Mouse (Mus musculus) embryo, embryonic 10.5 days (tissue): ENCODE measurements at regions not wholly inside any gene's neighbourhood (a gene's known extent, or its start where the extent isn't known, plus 50 kb on each side); places are given as distances from the start of the nearest gene placed in this dataset.

Experiments used
- DNase-seq: peaks from one replicate; pipeline ENCODE4 v3.0.0-alpha.2; 2015; ENCODE audit warnings: low spot score

DNA sequence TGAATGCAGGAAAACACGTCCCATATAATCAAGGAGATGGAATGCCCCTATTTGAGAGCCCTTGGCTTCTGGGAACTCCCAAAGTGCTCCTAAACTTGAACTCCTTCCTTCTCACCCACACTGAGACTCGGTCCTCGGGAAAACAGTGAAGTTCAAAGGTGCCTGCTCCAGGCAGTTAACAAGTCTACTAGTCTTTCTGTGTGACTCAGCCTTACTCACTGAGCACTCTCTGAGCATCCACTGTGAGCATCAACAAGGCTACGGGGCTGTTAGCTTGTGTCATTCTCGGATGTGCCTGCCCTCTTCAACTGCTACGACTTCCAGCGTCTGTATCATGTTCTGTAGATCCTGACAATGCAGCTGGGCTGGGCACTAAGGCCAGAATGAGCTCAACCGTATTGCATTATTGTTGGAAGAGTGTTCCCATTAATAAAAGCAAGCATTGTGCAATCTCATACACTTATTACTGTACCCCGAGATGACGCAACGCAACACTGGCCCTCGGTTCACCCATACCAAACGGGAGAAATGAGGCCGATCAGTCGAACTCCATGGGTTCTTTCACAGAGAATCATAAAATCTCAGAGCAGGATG is 96.1 kb upstream of the Egr2 start:
- no peak for DNase-seq

DNA sequence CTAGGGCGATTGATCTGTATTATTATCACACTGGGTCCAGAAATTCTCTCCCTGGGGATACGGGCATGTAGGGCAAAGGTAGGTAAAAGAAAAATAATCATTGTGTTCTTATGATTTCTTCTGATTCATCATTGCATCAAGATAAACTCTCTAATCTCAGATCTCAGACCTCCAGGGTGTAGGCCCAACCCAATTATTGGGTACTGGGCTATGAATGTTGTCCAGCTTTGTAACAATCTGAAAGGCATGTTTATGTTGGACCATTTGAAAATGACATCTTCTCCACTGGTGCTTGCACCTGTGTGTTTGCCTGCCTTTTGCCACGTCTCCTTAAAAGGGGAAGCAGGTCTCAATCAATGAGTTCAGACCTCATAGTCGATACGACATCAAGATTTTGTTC is 95.4 kb upstream of the Egr2 start:
- DNase-seq: no peak

DNA sequence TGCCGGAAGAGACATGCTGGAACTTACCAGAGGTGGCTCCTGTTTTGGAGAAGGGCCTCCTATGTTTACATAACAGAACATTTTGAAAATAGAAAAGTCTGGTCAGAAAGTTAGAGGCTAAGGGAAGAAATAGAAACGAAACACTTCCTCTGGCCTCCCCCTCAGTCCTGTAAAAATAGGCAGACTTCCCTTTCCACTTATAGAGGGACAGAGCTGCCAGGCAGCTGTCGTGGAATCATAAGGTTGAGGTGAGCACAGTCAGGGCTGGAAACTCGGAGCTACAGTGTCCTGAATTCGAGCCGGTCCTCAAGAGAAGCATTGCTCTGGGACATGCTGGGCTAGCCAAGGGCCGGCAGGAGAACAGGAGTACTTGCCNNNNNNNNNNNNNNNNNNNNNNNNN is 94.0 kb upstream of the Egr2 start:
- DNase-seq: no peak

DNA sequence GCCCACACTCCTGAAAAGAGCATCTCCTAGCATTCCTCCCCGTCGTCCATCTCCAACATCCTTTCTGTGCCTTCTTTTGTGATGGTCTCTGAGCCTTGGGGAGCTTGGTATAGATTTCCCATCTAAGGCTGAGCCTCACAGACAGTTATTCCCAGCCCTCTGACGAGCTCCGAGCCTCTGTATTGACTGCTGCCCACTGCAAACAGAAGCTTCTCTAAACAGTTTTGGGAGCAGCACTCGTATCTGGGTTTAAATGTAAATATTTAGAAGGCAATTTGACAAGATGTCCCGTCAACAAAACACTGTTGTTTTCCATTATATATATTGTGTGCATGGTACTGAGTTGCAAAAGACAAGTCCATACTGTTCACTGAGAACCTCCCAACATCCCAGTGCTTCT is 86.4 kb upstream of the Egr2 start:
- no peak for DNase-seq

DNA sequence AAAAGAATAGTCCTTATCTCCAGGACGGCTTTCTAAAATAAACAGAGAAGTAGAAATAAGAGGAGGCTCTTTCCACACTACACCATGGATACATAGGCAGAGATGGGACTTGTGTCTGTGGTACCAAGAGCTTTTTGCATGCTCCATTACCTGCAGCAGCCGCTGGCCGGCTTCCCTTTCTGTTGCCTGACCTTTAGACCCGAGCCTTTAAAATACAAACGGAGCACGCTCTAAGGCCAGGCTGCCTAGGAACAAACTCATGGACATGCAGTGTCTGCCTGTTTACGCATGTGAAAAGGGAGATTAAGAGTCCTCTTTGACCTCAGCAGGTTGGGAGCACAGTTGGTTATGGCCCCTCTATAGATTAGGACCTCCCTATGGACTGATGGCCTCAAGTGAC is 81.1 kb upstream of the Egr2 start:
- peak; percentile 47 for DNase-seq

DNA sequence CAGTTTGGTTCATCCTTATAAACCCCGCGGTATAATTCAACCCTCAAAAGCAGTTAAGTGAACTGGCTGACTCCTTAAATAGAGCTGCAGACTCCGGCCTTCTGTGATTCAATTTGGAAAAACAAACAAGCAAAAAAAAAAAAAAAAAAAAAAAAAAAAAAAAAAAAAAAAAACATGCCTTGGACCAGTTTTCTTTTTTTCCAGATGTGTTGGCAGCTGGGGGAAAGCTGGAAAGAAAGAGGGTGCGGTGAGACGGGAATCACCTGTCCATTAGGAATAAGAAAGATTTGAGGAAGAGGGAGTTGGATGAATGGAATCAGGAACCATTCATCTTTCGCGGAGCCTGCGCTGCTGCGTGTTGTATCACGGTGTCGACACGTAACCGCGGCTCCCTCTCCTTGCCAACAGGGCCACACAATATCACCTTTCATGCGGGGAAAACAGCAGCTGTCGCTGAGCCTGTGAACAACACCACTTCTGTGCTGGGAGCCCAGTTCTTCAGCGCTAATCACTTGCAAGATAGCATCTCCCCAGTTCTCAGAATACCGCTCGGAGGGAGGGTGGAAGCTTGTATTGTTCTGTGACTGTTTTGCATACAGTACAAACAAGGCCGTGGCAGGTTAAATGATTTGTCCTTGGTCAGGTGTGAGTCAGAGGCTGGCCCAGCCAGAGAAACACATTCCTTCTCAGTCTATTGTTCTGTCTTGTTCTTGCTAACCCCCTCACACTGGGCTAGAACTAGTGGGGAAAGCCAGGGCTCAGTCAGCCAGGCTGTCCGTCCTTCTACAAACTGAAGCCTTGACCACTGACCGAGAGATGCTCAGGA is 76.6 kb upstream of the Egr2 start:
- peak; percentile 25 for DNase-seq

DNA sequence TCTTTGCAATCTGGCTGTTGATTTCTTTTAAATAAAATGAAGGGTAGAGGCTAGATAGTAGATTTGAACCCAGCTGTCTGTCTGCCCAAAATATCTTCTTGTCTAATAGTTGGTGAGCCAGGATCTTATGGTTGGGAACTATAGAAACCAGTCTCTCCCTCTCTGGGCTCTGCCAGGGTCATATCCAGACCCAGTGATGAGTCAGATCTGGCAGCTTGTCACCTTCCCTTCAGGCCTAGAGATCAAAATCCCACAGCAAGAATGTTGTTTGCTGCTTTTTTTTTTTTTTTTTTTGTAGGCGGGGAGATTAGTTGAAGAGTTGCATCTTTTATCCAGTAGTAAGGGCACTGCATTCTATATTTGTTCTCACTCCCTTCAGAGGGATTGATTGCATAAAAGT is 74.0 kb upstream of the Egr2 start:
- no peak for DNase-seq

DNA sequence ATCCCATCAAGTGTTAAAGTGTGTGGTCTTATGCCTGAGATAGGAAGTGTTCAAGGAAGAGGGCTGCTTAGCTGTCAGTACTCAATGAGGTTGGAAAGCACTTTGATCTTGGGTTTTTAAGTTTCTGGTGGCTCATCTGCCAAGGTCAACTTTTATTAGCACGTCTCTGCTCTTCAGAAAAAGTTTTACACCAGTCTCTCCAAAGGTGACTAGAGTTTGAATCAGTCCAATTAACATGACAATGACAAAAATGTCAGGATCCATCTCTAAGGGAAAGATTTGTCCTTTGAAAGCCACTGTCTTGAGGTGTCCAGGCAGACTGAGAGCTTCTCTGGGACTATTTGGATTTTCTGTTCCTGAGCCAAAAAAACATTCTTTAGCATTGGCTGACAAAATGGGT is 73.4 kb upstream of the Egr2 start:
- no peak for DNase-seq

DNA sequence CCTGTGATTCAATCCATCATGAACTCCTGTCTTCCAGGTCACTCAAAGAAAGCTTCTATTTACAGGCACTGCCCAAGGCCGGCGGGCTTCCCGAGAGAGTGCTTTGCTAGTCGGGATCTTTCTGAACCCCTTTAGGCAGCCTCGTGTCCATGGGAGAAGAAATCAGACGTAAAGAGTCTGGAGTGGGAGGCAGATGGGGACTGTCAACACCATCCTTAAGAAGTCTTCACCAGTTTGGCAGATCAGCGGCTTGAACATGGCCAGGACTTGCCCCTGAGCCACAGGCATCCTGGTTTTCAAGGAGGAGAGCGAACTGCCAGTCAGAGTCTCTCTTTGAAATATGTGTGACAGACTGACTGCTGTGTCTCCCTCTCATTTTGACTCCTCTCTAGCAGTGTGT is 66.6 kb upstream of the Egr2 start:
- peak; percentile 10 for DNase-seq

DNA sequence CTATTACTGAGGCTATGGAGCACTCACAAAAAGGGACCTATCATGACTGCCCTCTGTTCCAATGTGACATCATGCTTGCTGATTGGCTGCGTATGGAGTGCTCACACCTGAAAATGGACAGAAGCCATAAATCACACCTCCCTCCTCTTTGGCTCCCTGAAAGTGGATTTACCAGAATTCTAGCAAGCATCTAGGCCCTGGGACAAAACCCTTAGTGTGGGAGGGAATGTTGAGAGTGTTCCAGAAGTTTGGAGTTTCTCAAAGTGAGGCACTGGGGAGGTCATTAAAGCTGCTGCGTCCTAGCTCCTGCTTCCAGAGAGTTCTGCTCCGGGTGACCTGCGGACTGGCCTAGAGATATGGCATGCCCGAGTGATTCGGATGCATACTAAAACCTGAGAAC is 62.3 kb upstream of the Egr2 start:
- DNase-seq: no peak

DNA sequence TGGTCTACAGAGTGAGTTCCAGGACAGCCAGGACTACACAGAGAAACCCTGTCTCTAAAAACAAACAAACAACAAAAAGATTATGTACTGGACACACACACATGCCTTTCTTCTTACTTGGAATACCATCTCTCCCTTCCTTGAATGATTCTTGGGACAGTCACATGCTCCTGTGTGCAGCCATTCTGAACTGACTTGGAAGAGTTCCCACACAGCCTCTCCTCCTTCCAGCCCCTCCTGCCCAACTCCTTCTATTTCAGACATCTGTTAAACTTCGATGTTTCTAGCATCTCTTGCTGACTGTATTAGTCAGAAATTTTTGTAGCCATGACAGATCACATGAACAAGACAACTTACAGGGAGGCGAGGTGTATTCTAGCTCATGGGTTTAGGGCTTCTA is 60.9 kb upstream of the Egr2 start:
- DNase-seq: no peak

DNA sequence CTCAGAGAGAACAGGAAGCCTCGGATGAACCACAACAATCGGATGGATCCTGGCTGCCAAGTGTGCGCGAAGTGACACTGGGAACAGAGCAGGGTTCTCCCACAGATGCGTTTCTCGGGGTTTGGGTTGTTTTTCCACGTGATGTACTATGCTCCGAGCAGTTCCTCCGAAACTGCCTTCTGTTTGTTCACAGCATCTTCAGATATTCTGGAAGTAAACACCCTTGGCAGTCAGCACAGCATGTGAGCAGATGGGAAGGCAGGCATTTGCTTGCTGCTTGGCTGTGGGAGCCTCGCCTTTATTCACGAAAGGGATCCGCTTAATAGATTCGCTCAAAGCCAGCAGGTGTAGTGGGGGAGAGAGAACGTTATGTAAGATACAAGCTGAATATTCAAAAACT is 53.0 kb upstream of the Egr2 start:
- DNase-seq: no peak

DNA sequence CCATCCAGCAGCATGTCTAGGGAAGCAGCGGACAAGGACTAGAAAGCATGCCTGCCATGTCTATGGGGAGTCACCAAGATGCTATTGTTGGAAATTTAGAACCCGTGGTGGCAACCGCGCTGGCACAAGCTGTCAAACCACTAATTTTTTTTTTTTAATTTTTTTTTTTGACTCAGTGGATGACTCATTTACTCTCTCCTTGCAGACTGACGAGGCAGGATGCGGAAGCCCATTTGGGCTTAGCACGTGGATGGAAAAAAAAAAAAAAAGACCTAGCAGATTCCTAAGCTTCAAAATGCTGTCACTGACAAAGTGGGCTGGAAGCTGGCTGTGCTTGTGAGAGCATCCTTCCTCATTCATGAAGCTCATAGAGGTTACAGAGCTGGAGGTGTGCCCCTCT is 51.9 kb upstream of the Egr2 start:
- no peak for DNase-seq

DNA sequence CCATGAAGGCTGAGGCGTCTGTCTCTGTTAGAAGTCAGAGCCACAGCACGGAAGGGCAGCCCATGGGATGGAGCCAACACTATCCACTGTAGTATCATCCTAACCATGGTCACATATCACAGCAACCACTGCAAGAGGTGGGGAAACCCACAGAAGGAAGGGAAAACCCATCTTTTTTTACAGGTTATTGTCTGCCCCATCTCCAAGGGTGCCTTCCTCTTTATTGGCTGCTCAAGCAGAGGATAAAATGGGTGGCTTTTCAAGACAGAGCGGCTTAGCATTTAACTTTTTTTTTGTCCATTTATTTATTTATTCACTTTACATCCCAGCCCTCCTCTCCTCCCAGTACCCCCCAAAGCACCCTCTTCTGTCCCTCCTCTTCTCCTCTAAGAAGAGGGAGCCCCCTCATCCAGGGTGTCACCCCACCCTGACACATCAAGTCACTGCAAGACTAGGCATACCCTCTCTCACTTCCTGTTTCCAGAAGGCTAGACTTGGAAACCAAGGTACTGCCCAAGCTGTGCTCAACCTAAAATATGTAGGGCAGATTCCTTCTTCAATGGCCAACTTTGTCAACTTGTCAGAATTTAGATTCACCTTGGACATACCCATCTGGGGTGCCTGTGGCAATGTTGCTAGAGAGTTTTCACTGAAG is 51.1 kb upstream of the Egr2 start:
- no peak for DNase-seq
